Mouse (Mus musculus) ES-E14 (cell line): ENCODE measurements around the gene Guca2a.

ENCODE experiments used
- HCFC1 ChIP-seq: IDR thresholded peaks from 2 replicates; pipeline ENCODE4 v1.6.1; 2012; ENCODE audit warnings: low read length, inconsistent platforms, borderline replicate concordance; ENCODE audit not compliant: insufficient read depth
- ZNF384 ChIP-seq: IDR thresholded peaks from 2 replicates; pipeline ENCODE4 v1.6.1; 2012; ENCODE audit warnings: low read depth, low read length, inconsistent platforms

DNA sequence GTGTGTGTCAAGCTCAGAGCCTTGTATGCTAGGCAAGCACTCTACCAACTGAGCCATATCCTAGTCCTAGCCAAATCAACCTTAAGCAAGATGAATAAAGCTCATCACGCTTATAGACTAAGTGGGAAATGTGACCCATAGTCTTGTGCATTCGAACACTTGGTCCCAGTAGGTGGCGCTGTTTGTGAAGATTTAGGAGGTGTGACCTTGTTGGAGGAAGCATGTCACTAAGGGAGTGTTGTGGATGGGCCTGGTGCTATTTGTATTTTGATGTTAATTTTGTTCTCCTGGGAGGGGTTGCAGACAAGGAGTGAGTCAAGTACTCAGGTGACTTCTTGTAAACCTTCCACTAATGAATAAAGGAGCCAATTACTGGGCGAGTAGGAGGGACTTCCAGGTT, 5.2 kb downstream of the Guca2a start:
- no peak for TF ChIP-seq HCFC1
- no peak for TF ChIP-seq ZNF384
